Comparison of ENCODE assay signal across 30 mouse cellular contexts in genomic region chr10:20132933-20133652, GRCm38 (mm10). TPM values are rescaled to one million over a fixed set of nuclear protein-coding genes. Genes with fewer than 3 reads are reported as not detected.
DNase-seq lines count a peak whose midpoint lies in the region; ATAC-seq and TF ChIP-seq lines count a peak whose summit lies in the region.
"Had no signal": no experiment of that assay in that cellular context is flagged by ENCODE, and none has a peak within 500 bp of the region (broad histone marks: within the 10 kb centered on the region; RNA-seq: fewer than 3 reads in every experiment).

No protein-coding gene starts in this region.

- H3K27ac ChIP-seq in kidney, embryonic 16.5 days (ENCODE audit: low read length): no peak overlapping the region
- no peak overlapping the region for H3K27ac ChIP-seq in lung, embryonic 14.5 days (ENCODE audit: low read depth)
- H3K27ac ChIP-seq: embryonic facial prominence, embryonic 13.5 days; forebrain, embryonic 10.5 days; forebrain, embryonic 15.5 days; limb, embryonic 13.5 days; liver, embryonic 15.5 days; macrophage; midbrain, embryonic 10.5 days; neural tube, embryonic 12.5 days; stomach, postnatal 0 days had no signal

- H3K9ac ChIP-seq in kidney, embryonic 16.5 days (replicated peaks; ENCODE audit: low read length): no peak overlapping the region
- no peak overlapping the region for H3K9ac ChIP-seq in lung, embryonic 14.5 days
- H3K9ac ChIP-seq: embryonic facial prominence, embryonic 13.5 days; forebrain, embryonic 15.5 days; limb, embryonic 13.5 days; liver, embryonic 15.5 days; neural tube, embryonic 12.5 days had no signal

- H3K4me1 ChIP-seq in kidney, embryonic 16.5 days (ENCODE audit: insufficient read depth, low read length): peaks cover 2% of the 10 kb centered on the region; the same call in 1 of the 2 replicates
- no peaks in the 10 kb centered on the region for H3K4me1 ChIP-seq in lung, embryonic 14.5 days (ENCODE audit: insufficient read depth)
- H3K4me1 ChIP-seq: embryonic facial prominence, embryonic 13.5 days; forebrain, embryonic 10.5 days; forebrain, embryonic 15.5 days; limb, embryonic 13.5 days; midbrain, embryonic 10.5 days; neural tube, embryonic 12.5 days had no signal

- ATAC-seq in kidney, embryonic 16.5 days (ENCODE audit: low FRiP score, low TSS enrichment): peak; percentile 70
- no peak for ATAC-seq in lung, embryonic 14.5 days (ENCODE audit: insufficient read depth)
- ATAC-seq in granulocyte monocyte progenitor cell, adult 5-6 weeks (replicated peaks; ENCODE audit: poor library complexity, severe bottlenecking): peak; percentile 28; the same call in 1 of the 2 replicates
- ATAC-seq: CD4-positive, CD25-positive, alpha-beta regulatory T cell, adult 4 months; forebrain, embryonic 15.5 days; hindbrain, embryonic 16.5 days; lung, postnatal 0 days had no signal

- H3K9me3 ChIP-seq in kidney, embryonic 16.5 days (ENCODE audit: low read length): no peaks in the 10 kb centered on the region
- no peaks in the 10 kb centered on the region for H3K9me3 ChIP-seq in lung, embryonic 14.5 days (ENCODE audit: low read depth, low read length)
- H3K9me3 ChIP-seq: embryonic facial prominence, embryonic 13.5 days; forebrain, embryonic 10.5 days; forebrain, embryonic 15.5 days; limb, embryonic 13.5 days; liver, embryonic 15.5 days; midbrain, embryonic 10.5 days; neural tube, embryonic 12.5 days had no signal

- no peak overlapping the region for H3K4me2 ChIP-seq in kidney, embryonic 16.5 days (replicated peaks; ENCODE audit: low read depth, low read length)
- H3K4me2 ChIP-seq in lung, embryonic 14.5 days: no peak overlapping the region
- H3K4me2 ChIP-seq: embryonic facial prominence, embryonic 13.5 days; forebrain, embryonic 15.5 days; limb, embryonic 13.5 days; liver, embryonic 15.5 days; neural tube, embryonic 12.5 days had no signal

- H3K4me3 ChIP-seq in kidney, embryonic 16.5 days (ENCODE audit: low read length): no peak overlapping the region
- H3K4me3 ChIP-seq in lung, embryonic 14.5 days (ENCODE audit: low read depth, low read length): no peak overlapping the region
- H3K4me3 ChIP-seq: embryonic facial prominence, embryonic 13.5 days; forebrain, embryonic 10.5 days; forebrain, embryonic 15.5 days; limb, embryonic 13.5 days; liver, embryonic 15.5 days; midbrain, embryonic 10.5 days; myocyte; neural tube, embryonic 12.5 days had no signal

- no peaks in the 10 kb centered on the region; the same call in 1 of the 2 replicates for H3K36me3 ChIP-seq in kidney, embryonic 16.5 days (ENCODE audit: insufficient read depth, low read length)
- no peaks in the 10 kb centered on the region for H3K36me3 ChIP-seq in lung, embryonic 14.5 days (ENCODE audit: insufficient read depth)
- H3K36me3 ChIP-seq: forebrain, embryonic 10.5 days; forebrain, embryonic 15.5 days; limb, embryonic 13.5 days; midbrain, embryonic 10.5 days; neural tube, embryonic 12.5 days had no signal

- 38% methylated on average over 12 of the region's 12 CpGs for WGBS in kidney, embryonic 16.5 days
- WGBS in lung, embryonic 14.5 days: 64% methylated on average over 12 of the region's 12 CpGs
- WGBS in large intestine, adult 2 months: 28% methylated on average over 12 of the region's 12 CpGs

- no peak for DNase-seq in kidney, adult 11 months
- DNase-seq in lung, embryonic 14.5 days: peak; percentile 28
- no peak for DNase-seq in lung, postnatal 36 days
- DNase-seq in large intestine, adult 2 months (ENCODE audit: low read depth, low spot score): peak; percentile 85
- no peak for DNase-seq in B cell, adult 2 months
- DNase-seq in gastrocnemius, adult 18-20 months (ENCODE audit: low spot score): no peak
- DNase-seq: adrenal gland, postnatal 14 days; cerebellum, adult 11 months; cerebellum, adult 9-10 months; heart, postnatal 14 days; kidney, postnatal 14 days; retina, postnatal 1 day; right cerebral cortex, postnatal 14 days; thymus, adult 18-20 months; thymus, postnatal 25 days had no signal

- H3K27me3 ChIP-seq in kidney, embryonic 16.5 days (ENCODE audit: insufficient read depth, low read length): no peaks in the 10 kb centered on the region
- H3K27me3 ChIP-seq in lung, embryonic 14.5 days (ENCODE audit: insufficient read depth, low read length): no peaks in the 10 kb centered on the region
- H3K27me3 ChIP-seq: embryonic facial prominence, embryonic 13.5 days; forebrain, embryonic 15.5 days; limb, embryonic 13.5 days; liver, embryonic 15.5 days; neural tube, embryonic 12.5 days had no signal

- TF ChIP-seq CTCF in lung, embryonic 14.5 days (IDR thresholded peaks at IDR 0.05; ENCODE audit: low read depth): no peak

RNA-seq across cellular contexts. Expression of gene Map7, which starts 15.2 kb away (rescaled TPM):
- polyA plus RNA-seq in kidney, embryonic 16.5 days (2015; fragmentation: Nextera tagmentation; extraction: Ambion mirVana): 32.3 and 33.9 TPM in 2 replicates
- 9.3 and 9.5 TPM in 2 replicates for polyA plus RNA-seq in lung, embryonic 14.5 days (2014; fragmentation: Nextera tagmentation; extraction: Ambion mirVana)
- 19.0 and 22.6 TPM in 2 replicates for total RNA-seq in granulocyte monocyte progenitor cell, adult 5-6 weeks (2014; fragmentation: Nextera tagmentation)
- total RNA-seq in granulocyte monocyte progenitor cell, adult 5-6 weeks (2017): 18.3 and 22.4 TPM in 2 replicates
- 21.6 and 33.7 TPM in 2 replicates for polyA plus RNA-seq in large intestine, adult 2 months (2012; rRNA removed)
- 1 to 10 TPM; 5.0 to 6.7 TPM for total RNA-seq in gastrocnemius, adult 18-20 months (2021)

Comparison
In these comparisons a context has a peak if more than half of its experiments do, and no peak if none do; other contexts are left out.
1. DNase-seq: peak in lung, embryonic 14.5 days (single experiment) and large intestine, adult 2 months (single experiment); none in kidney, adult 11 months (single experiment), lung, postnatal 36 days (single experiment), B cell, adult 2 months (0 of 2) and gastrocnemius, adult 18-20 months (single experiment).